Mouse (Mus musculus): ENCODE data around the gene Rnf215. TPM values are rescaled to one million over a fixed set of nuclear protein-coding genes. Genes with fewer than 3 reads are reported as not detected.
A peak's percentile ranks its signal among the peaks of the same experiment; 100 is the strongest.
"Not testable (repeated sequence)": the region's sequence is repeated elsewhere in the genome, so short reads cannot be mapped to it uniquely, and the experiment has no call there.

Rnf215 gene
- polyA plus RNA-seq, 1 experiment from 2014 or later: 34.8 TPM

DNA sequence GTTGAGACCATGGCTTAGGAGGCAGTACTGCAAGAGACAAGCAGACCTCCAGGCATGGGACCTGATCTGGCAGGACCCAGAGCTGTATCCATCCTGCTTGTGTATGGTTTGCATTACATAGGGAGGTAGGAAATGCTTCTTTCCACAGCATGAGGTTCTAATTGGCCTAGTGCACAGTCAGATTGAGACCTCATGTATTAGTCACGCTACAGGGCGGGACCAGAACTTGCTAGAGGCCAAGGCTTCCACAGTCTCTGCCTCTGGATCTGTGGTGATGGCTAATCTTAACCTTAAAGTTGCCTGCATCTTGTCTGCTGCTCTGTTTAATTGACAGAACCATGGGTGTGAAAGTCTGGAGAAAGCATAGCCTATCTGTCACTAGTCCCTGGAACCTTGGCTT lies 29.7 kb downstream of the Rnf215 start:
- H3K9ac ChIP-seq (ENCODE audit: low read depth, low read length): no peak overlapping the region; the same call in 1 of the 2 replicates
- H3K4me1 ChIP-seq (ENCODE audit: control insufficient read depth, insufficient read depth, low read length): peaks cover 21% of the 10 kb centered on the region
- H3K27ac ChIP-seq (replicated peaks; ENCODE audit: low read depth, low read length): peak overlapping the region; percentile 55
- WGBS: 45% methylated on average over 2 of the region's 2 CpGs
- DNase-seq (ENCODE audit: low spot score) (peak; percentile 80), ATAC-seq (ENCODE audit: low read depth) (peak; percentile 27)
- H3K36me3 ChIP-seq (ENCODE audit: control insufficient read depth, insufficient read depth, low read length): peaks cover 89% of the 10 kb centered on the region
- no peaks in the 10 kb centered on the region for H3K9me3 ChIP-seq (ENCODE audit: control insufficient read depth, low read length)
- H3K4me3 ChIP-seq (ENCODE audit: low read depth, low read length): no peak overlapping the region
- H3K4me2 ChIP-seq (ENCODE audit: low read depth, low read length): no peak overlapping the region
- H3K27me3 ChIP-seq (replicated peaks; ENCODE audit: control insufficient read depth, insufficient read depth, low read length): no peaks in the 10 kb centered on the region

DNA sequence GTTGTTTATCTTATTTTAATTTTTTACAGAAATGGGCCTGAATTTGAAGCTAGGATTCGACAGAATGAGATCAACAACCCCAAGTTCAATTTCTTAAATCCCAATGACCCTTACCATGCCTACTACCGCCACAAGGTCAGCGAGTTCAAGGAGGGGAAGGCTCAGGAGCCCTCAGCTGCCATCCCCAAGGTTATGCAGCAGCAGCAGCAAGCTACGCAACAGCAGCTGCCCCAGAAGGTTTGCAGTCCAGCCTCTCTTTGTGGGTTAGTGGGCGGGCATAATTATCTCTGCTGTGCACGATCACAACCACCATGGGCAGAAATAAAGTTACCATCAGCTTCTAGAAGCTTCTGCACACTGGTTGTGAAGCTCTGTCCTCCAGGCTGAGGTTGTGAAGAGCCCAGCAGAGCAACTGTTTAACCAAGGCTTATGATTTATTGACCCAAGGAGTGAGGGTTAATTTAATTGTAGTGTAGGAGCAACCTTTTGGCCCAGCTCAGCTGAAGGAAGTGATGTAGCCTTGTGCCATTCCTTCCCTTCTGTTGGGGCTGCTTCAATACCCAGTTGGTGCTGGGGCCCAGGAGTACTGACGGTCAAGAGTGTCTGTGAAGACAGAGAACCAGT lies 31.6 kb downstream of the Rnf215 start:
- H3K4me2 ChIP-seq (ENCODE audit: low read depth, low read length): no peak overlapping the region
- ATAC-seq (ENCODE audit: low read depth): no peak
- no peaks in the 10 kb centered on the region for H3K9me3 ChIP-seq (ENCODE audit: control insufficient read depth, low read length)
- peaks cover 14% of the 10 kb centered on the region for H3K4me1 ChIP-seq (ENCODE audit: control insufficient read depth, insufficient read depth, low read length)
- DNase-seq (ENCODE audit: low spot score): no peak
- H3K4me3 ChIP-seq (ENCODE audit: low read depth, low read length): no peak overlapping the region
- H3K27ac ChIP-seq (replicated peaks; ENCODE audit: low read depth, low read length): no peak overlapping the region
- no peak overlapping the region for H3K9ac ChIP-seq (ENCODE audit: low read depth, low read length)
- 94% methylated on average over 7 of the region's 7 CpGs for WGBS
- H3K27me3 ChIP-seq (replicated peaks; ENCODE audit: control insufficient read depth, insufficient read depth, low read length): no peaks in the 10 kb centered on the region
- H3K36me3 ChIP-seq (ENCODE audit: control insufficient read depth, insufficient read depth, low read length): peaks cover 100% of the 10 kb centered on the region

DNA sequence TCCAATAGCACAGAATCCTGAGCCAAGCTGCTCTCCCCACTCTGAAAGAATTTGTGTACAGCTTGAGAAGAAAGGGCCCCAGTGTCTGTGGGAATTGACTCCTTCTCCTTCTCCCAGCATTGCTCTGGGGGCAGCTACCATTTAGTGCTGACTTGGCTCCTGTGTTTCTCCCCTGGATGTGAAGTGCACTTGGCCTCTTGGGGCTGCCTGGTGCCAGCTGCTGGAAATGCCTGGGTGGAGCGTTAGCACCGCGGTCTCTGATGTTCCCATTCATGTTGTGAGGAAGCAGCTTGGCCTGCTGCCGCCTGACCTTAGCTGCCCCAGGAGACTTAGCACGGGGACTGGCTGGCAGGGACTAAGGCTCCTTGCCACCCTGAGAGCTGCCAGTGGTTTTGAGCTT lies 39.6 kb downstream of the Rnf215 start:
- WGBS: 88% methylated on average over 5 of the region's 5 CpGs
- no peak overlapping the region for H3K27ac ChIP-seq (replicated peaks; ENCODE audit: low read depth, low read length)
- H3K9ac ChIP-seq (ENCODE audit: low read depth, low read length): no peak overlapping the region
- no peaks in the 10 kb centered on the region for H3K4me1 ChIP-seq (ENCODE audit: control insufficient read depth, insufficient read depth, low read length)
- peaks cover 100% of the 10 kb centered on the region for H3K36me3 ChIP-seq (ENCODE audit: control insufficient read depth, insufficient read depth, low read length)
- DNase-seq (ENCODE audit: low spot score): no peak
- H3K4me3 ChIP-seq (ENCODE audit: low read depth, low read length): no peak overlapping the region
- ATAC-seq (ENCODE audit: low read depth): peak; percentile 58; the same call in 1 of the 2 replicates
- no peaks in the 10 kb centered on the region for H3K27me3 ChIP-seq (replicated peaks; ENCODE audit: control insufficient read depth, insufficient read depth, low read length)
- no peak overlapping the region for H3K4me2 ChIP-seq (ENCODE audit: low read depth, low read length)
- H3K9me3 ChIP-seq (ENCODE audit: control insufficient read depth, low read length): no peaks in the 10 kb centered on the region

GRCm38 (mm10) chr11:4177716-4178115 lies 42.7 kb downstream of the Rnf215 start:
- ATAC-seq (ENCODE audit: low read depth) (no peak), DNase-seq (ENCODE audit: low spot score) (no peak)
- WGBS: 94% methylated on average over 4 of the region's 4 CpGs

GRCm38 (mm10) chr11:4182061-4182460 lies 47.1 kb downstream of the Rnf215 start:
- 25% methylated on average over 1 of the region's 1 CpGs for WGBS
- no peak for DNase-seq (ENCODE audit: low spot score)
- Histone ChIP-seq H3K36me3 (ENCODE audit: control insufficient read depth, insufficient read depth, low read length) (peaks cover 65% of the 10 kb centered on the region), H3K4me1 (ENCODE audit: control insufficient read depth, insufficient read depth, low read length) (peaks cover 3% of the 10 kb centered on the region; the same call in 1 of the 2 replicates), H3K9ac (ENCODE audit: low read depth, low read length) (no peak overlapping the region), H3K4me2 (ENCODE audit: low read depth, low read length) (no peak overlapping the region), H3K27ac (replicated peaks; ENCODE audit: low read depth, low read length) (no peak overlapping the region), H3K27me3 (replicated peaks; ENCODE audit: control insufficient read depth, insufficient read depth, low read length) (no peaks in the 10 kb centered on the region), H3K9me3 (ENCODE audit: control insufficient read depth, low read length) (no peaks in the 10 kb centered on the region), H3K4me3 (ENCODE audit: low read depth, low read length) (no peak overlapping the region)
- no peak for ATAC-seq (ENCODE audit: low read depth)

More at GRCm38 (mm10) chr11:4177716-4178115, 42.7 kb downstream of the Rnf215 start:
- H3K4me1 ChIP-seq (ENCODE audit: control insufficient read depth, insufficient read depth, low read length): no peaks in the 10 kb centered on the region
- H3K4me3 ChIP-seq (ENCODE audit: low read depth, low read length): no peak overlapping the region
- H3K36me3 ChIP-seq (ENCODE audit: control insufficient read depth, insufficient read depth, low read length): peaks cover 99% of the 10 kb centered on the region
- no peak overlapping the region for H3K9ac ChIP-seq (ENCODE audit: low read depth, low read length)
- H3K27ac ChIP-seq (replicated peaks; ENCODE audit: low read depth, low read length): no peak overlapping the region
- H3K27me3 ChIP-seq (replicated peaks; ENCODE audit: control insufficient read depth, insufficient read depth, low read length): no peaks in the 10 kb centered on the region
- no peak overlapping the region for H3K4me2 ChIP-seq (ENCODE audit: low read depth, low read length)
- H3K9me3 ChIP-seq (ENCODE audit: control insufficient read depth, low read length): no peaks in the 10 kb centered on the region

DNA sequence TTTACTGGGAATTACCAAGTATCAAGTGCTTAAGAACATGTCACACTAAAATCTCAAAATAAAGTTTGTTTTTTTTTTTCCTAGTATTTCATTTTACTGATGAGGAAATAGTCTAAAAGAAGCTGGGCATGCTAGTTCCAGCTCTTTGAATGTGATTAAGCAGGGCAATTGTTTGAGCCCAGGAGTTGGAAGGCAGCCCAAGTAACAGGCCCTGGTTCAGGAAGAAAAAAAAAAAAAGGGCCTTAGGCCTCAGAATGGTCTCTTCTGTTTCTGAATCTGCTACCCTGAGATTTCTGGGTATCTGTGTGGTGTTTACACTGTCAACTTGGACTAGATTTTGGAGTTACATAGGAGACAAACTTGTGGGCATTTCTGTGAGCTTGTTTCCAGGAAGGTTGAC lies 48.5 kb downstream of the Rnf215 start:
- no peak overlapping the region for H3K9ac ChIP-seq (ENCODE audit: low read depth, low read length)
- H3K4me2 ChIP-seq (ENCODE audit: low read depth, low read length): no peak overlapping the region
- DNase-seq (ENCODE audit: low spot score) (no peak), ATAC-seq (ENCODE audit: low read depth) (no peak)
- H3K27me3 ChIP-seq (replicated peaks; ENCODE audit: control insufficient read depth, insufficient read depth, low read length): no peaks in the 10 kb centered on the region
- H3K36me3 ChIP-seq (ENCODE audit: control insufficient read depth, insufficient read depth, low read length): peaks cover 51% of the 10 kb centered on the region
- H3K9me3 ChIP-seq (ENCODE audit: control insufficient read depth, low read length): no peaks in the 10 kb centered on the region
- no peak overlapping the region for H3K27ac ChIP-seq (replicated peaks; ENCODE audit: low read depth, low read length)
- H3K4me1 ChIP-seq (ENCODE audit: control insufficient read depth, insufficient read depth, low read length): peaks cover 16% of the 10 kb centered on the region
- no peak overlapping the region for H3K4me3 ChIP-seq (ENCODE audit: low read depth, low read length)

DNA sequence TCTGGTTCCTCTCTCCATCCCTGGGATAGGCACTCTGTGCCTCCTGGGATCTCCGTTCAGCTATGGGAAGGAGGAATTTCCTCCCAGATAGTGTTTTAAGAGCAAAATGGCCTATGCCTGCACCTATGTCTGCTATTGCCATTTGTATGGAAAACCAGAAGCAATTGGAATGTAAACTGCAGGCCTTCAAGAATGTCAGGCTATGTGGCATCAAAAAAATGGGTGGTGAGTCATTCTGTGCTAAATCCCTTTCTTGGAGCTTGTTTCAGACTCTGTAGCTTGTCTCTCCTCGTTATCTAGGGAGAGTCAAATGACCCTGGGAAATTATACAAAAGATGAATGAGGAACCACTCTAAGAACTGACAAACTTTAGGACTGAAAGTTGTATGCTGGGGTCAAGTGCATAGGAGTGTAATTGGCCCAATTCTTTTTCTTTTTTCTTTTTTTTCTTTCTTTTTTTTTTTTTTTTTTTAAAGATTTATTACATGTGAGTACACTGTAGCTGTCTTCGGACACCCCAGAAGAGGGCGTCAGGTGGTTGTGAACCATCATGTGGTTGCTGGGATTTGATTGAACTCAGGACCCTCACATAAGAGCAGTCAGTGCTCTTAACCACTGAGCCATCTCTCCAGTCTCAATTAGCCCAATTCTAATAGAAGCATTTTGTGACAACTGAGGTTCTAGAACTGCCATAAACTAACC lies 49.4 kb downstream of the Rnf215 start:
- no peak for ATAC-seq (ENCODE audit: low read depth)
- H3K9me3 ChIP-seq (ENCODE audit: control insufficient read depth, low read length): no peaks in the 10 kb centered on the region
- no peak overlapping the region for H3K4me3 ChIP-seq (ENCODE audit: low read depth, low read length)
- 72% methylated on average over 4 of the region's 4 CpGs for WGBS
- H3K9ac ChIP-seq (ENCODE audit: low read depth, low read length): no peak overlapping the region
- no peak for DNase-seq (ENCODE audit: low spot score)
- peaks cover 42% of the 10 kb centered on the region for H3K36me3 ChIP-seq (ENCODE audit: control insufficient read depth, insufficient read depth, low read length)
- no peak overlapping the region for H3K4me2 ChIP-seq (ENCODE audit: low read depth, low read length)
- no peaks in the 10 kb centered on the region for H3K27me3 ChIP-seq (replicated peaks; ENCODE audit: control insufficient read depth, insufficient read depth, low read length)
- H3K4me1 ChIP-seq (ENCODE audit: control insufficient read depth, insufficient read depth, low read length): peaks cover 16% of the 10 kb centered on the region
- H3K27ac ChIP-seq (replicated peaks; ENCODE audit: low read depth, low read length): no peak overlapping the region

GRCm38 (mm10) chr11:4185480-4185879 lies 50.5 kb downstream of the Rnf215 start:
- ATAC-seq (ENCODE audit: low read depth); H3K27ac ChIP-seq (replicated peaks; ENCODE audit: low read depth, low read length): not testable (repeated sequence)
- 90% methylated on average over 6 of the region's 6 CpGs for WGBS

More at GRCm38 (mm10) chr11:4185480-4185879, 50.5 kb downstream of the Rnf215 start:
- Histone ChIP-seq H3K36me3 (ENCODE audit: control insufficient read depth, insufficient read depth, low read length) (peaks cover 31% of the 10 kb centered on the region), H3K4me1 (ENCODE audit: control insufficient read depth, insufficient read depth, low read length) (peaks cover 22% of the 10 kb centered on the region)
- H3K4me2 ChIP-seq (ENCODE audit: low read depth, low read length); H3K4me3 ChIP-seq (ENCODE audit: low read depth, low read length); H3K9me3 ChIP-seq (ENCODE audit: control insufficient read depth, low read length); H3K9ac ChIP-seq (ENCODE audit: low read depth, low read length); H3K27me3 ChIP-seq (replicated peaks; ENCODE audit: control insufficient read depth, insufficient read depth, low read length); DNase-seq (ENCODE audit: low spot score): not testable (repeated sequence)
